ENCODE assay signal across 9 mouse cellular contexts in the genomic region with DNA sequence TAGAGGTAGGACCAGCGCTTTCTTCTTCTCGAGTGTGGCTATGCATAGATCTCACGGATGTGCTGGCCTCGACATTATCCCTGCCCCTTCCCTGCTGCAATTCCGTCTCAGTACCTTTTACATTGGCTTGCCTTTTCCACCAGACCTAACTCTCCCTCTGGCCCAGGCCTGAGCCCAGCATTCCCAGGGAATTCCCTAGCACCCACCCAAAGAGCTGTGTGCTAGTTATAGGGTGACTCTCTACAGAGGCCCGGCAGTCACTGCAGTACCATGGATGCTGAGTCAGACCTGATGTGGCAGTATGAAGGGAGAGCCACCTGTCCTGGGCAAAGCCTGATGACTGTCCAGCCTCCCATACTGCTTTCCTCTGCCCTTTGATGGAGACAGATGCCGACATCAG. TPM values are rescaled to one million over a fixed set of nuclear protein-coding genes. Genes with fewer than 3 reads are reported as not detected.
DNase-seq lines count a peak whose midpoint lies in the region; ATAC-seq and TF ChIP-seq lines count a peak whose summit lies in the region.
"Had no signal": no experiment of that assay in that cellular context is flagged by ENCODE, and none has a peak within 500 bp of the region (broad histone marks: within the 10 kb centered on the region; RNA-seq: fewer than 3 reads in every experiment).

No protein-coding gene starts in this region.

- DNase-seq in layer of hippocampus, adult 2 months (ENCODE audit: low spot score in 2 of 2), result no peak
- no peak for DNase-seq in layer of hippocampus, adult 9-11 months
- DNase-seq in cerebellum, adult 8-10 months, result peak; percentile 40
- DNase-seq in frontal cortex, postnatal 25 days (ENCODE audit: low spot score in 2 of 2), result peak; percentile 28 to 30
- no peak for DNase-seq in thymus, postnatal 4 days
- no peak for DNase-seq in urinary bladder, postnatal 10 days (ENCODE audit: low spot score)
- DNase-seq in spleen, postnatal 14 days (ENCODE audit: low spot score in 2 of 2), result no peak

- WGBS in midbrain, embryonic 15.5 days, result 24% methylated on average over 7 of the region's 7 CpGs

- peak overlapping the region; percentile 100 for H3K27ac ChIP-seq in layer of hippocampus, adult 2 months
- peak overlapping the region; percentile 40 for H3K27ac ChIP-seq in midbrain, embryonic 15.5 days

- peak; percentile 32 for ATAC-seq in midbrain, embryonic 15.5 days (replicated peaks)

- H3K36me3 ChIP-seq in midbrain, embryonic 15.5 days (replicated peaks), result no peaks in the 10 kb centered on the region

- H3K4me2 ChIP-seq in midbrain, embryonic 15.5 days, result peak overlapping the region; percentile 94

- H3K4me1 ChIP-seq in midbrain, embryonic 15.5 days, result peaks cover 23% of the 10 kb centered on the region

- peak overlapping the region; percentile 52; the same call in 1 of the 2 replicates for H3K9ac ChIP-seq in midbrain, embryonic 15.5 days

- H3K9me3 ChIP-seq in midbrain, embryonic 15.5 days, result no peaks in the 10 kb centered on the region

- TF ChIP-seq CTCF in layer of hippocampus, adult 2 months (conservative IDR thresholded peaks at IDR 0.05), result no peak

- H3K4me3 ChIP-seq in layer of hippocampus, adult 2 months, result peak overlapping the region; percentile 89
- peak overlapping the region; percentile 50 for H3K4me3 ChIP-seq in midbrain, embryonic 15.5 days

- H3K27me3 ChIP-seq in midbrain, embryonic 15.5 days (replicated peaks), result no peaks in the 10 kb centered on the region

RNA-seq across cellular contexts. Expression of gene Mt3, which starts 1.0 kb away (rescaled TPM):
- total RNA-seq in layer of hippocampus, adult 2 months (2021), result 1,000 to 10,000 TPM; 1,175 to 1,192 TPM
- 158 and 189 TPM in 2 replicates for polyA plus RNA-seq in midbrain, embryonic 15.5 days (2015; fragmentation: Nextera tagmentation; extraction: Ambion mirVana)

RNA-seq across cellular contexts. Expression of gene Mt4, which starts 16.5 kb away (rescaled TPM):
- total RNA-seq in layer of hippocampus, adult 2 months (2021), result not detected
- polyA plus RNA-seq in midbrain, embryonic 15.5 days (2015; fragmentation: Nextera tagmentation; extraction: Ambion mirVana), result not detected in 2 replicates
- total RNA-seq: layer of hippocampus, postnatal 25 days had no signal

RNA-seq across cellular contexts. Expression of gene Mt2, which starts 19.0 kb away (rescaled TPM):
- total RNA-seq in layer of hippocampus, adult 2 months (2021), result 100 to 1,000 TPM; 545 to 546 TPM
- 13.9 and 16.5 TPM in 2 replicates for polyA plus RNA-seq in midbrain, embryonic 15.5 days (2015; fragmentation: Nextera tagmentation; extraction: Ambion mirVana)

RNA-seq across cellular contexts. Expression of gene Mt1, which starts 25.4 kb away (rescaled TPM):
- 100 to 1,000 TPM; 636 to 650 TPM for total RNA-seq in layer of hippocampus, adult 2 months (2021)
- 61.7 and 74.3 TPM in 2 replicates for polyA plus RNA-seq in midbrain, embryonic 15.5 days (2015; fragmentation: Nextera tagmentation; extraction: Ambion mirVana)

RNA-seq across cellular contexts. Expression of gene Bbs2, which starts 54.7 kb away (rescaled TPM):
- total RNA-seq in layer of hippocampus, adult 2 months (2021), result 10 to 100 TPM; 27.6 to 31.4 TPM
- polyA plus RNA-seq in midbrain, embryonic 15.5 days (2015; fragmentation: Nextera tagmentation; extraction: Ambion mirVana), result 25.0 and 26.9 TPM in 2 replicates

Comparison
In these comparisons a context has a peak if more than half of its experiments do, and no peak if none do; other contexts are left out.
1. DNase-seq: peak in cerebellum, adult 8-10 months (single experiment) and frontal cortex, postnatal 25 days (2 of 2); none in layer of hippocampus, adult 2 months (0 of 2), layer of hippocampus, adult 9-11 months (single experiment), thymus, postnatal 4 days (single experiment), urinary bladder, postnatal 10 days (single experiment) and spleen, postnatal 14 days (0 of 2).